Mouse (Mus musculus) cerebellum, adult 11-12 months (tissue): ENCODE data around the gene Hnrnpc.
A peak's percentile ranks its signal among the peaks of the same experiment; 100 is the strongest.
"Not testable (repeated sequence)": the region's sequence is repeated elsewhere in the genome, so short reads cannot be mapped to it uniquely, and the experiment has no call there.

ENCODE experiments used
- DNase-seq: peaks from one replicate; pipeline ENCODE4 v3.0.0; 2022

The Hnrnpc gene

GRCm38 (mm10) chr14:52101285-52102157 lies 2.3 kb downstream of the Hnrnpc start:
- DNase-seq, result no peak

- no peak for DNase-seq
Observed at GRCm38 (mm10) chr14:52100170-52100960, 3.5 kb downstream of the Hnrnpc start.

GRCm38 (mm10) chr14:52099563-52099962 lies 4.3 kb downstream of the Hnrnpc start:
- no peak for DNase-seq

- not testable (repeated sequence) for DNase-seq
Observed at GRCm38 (mm10) chr14:52098387-52098786, 5.4 kb downstream of the Hnrnpc start.

GRCm38 (mm10) chr14:52097191-52097590 lies 6.6 kb downstream of the Hnrnpc start:
- DNase-seq, result not testable (repeated sequence)

GRCm38 (mm10) chr14:52094533-52094932 lies 9.3 kb downstream of the Hnrnpc start:
- no peak for DNase-seq

- DNase-seq, result no peak
Observed at GRCm38 (mm10) chr14:52083083-52083482, 20.7 kb downstream of the Hnrnpc start.

- DNase-seq, result no peak
Observed at GRCm38 (mm10) chr14:52071599-52072137, 32.2 kb downstream of the Hnrnpc start.

- DNase-seq, result no peak
Observed at GRCm38 (mm10) chr14:52066135-52066534, 37.7 kb downstream of the Hnrnpc start.

- peak; percentile 66 for DNase-seq
Observed at GRCm38 (mm10) chr14:52061798-52062197, 42.0 kb downstream of the Hnrnpc start.

- DNase-seq, result peak; percentile 98
Observed at GRCm38 (mm10) chr14:52060800-52061199, 43.0 kb downstream of the Hnrnpc start.

- DNase-seq, result peak; percentile 70
Observed at GRCm38 (mm10) chr14:52059982-52060381, 43.8 kb downstream of the Hnrnpc start.

- DNase-seq, result not testable (repeated sequence)
Observed at GRCm38 (mm10) chr14:52052720-52053119, 51.1 kb downstream of the Hnrnpc start.

GRCm38 (mm10) chr14:52045966-52046565 lies 57.8 kb downstream of the Hnrnpc start:
- no peak for DNase-seq

GRCm38 (mm10) chr14:52044901-52045678 lies 58.7 kb downstream of the Hnrnpc start:
- DNase-seq, result no peak

- DNase-seq, result no peak
Observed at GRCm38 (mm10) chr14:52043446-52043845, 60.4 kb downstream of the Hnrnpc start.

- not testable (repeated sequence) for DNase-seq
Observed at GRCm38 (mm10) chr14:52042359-52042758, 61.5 kb downstream of the Hnrnpc start, which contains the start of gene Olfr221. Olfr221 (minus strand) TSS chr14:52042459.

- DNase-seq, result no peak
Observed at GRCm38 (mm10) chr14:52039332-52039731, 64.5 kb downstream of the Hnrnpc start.

- no peak for DNase-seq
Observed at GRCm38 (mm10) chr14:52035926-52036325, 67.9 kb downstream of the Hnrnpc start.

- no peak for DNase-seq
Observed at GRCm38 (mm10) chr14:52026342-52026741, 77.5 kb downstream of the Hnrnpc start.

GRCm38 (mm10) chr14:52024133-52024532 lies 79.7 kb downstream of the Hnrnpc start:
- DNase-seq, result no peak
